Mouse (Mus musculus): ENCODE data around the gene Rhot1. TPM values are rescaled to one million over a fixed set of nuclear protein-coding genes. Genes with fewer than 3 reads are reported as not detected.

The Rhot1 gene
- polyA plus RNA-seq, 1 experiment from 2014 or later = 56.5 TPM

- H3K27ac ChIP-seq = no peak overlapping the region
- WGBS = 60% methylated on average over 3 of the region's 3 CpGs
- peaks cover 45% of the 10 kb centered on the region for H3K36me3 ChIP-seq
- H3K27me3 ChIP-seq = no peaks in the 10 kb centered on the region
- no peak overlapping the region for H3K4me2 ChIP-seq
- no peak for ATAC-seq (replicated peaks; ENCODE audit: insufficient number of reproducible peaks, insufficient read depth, low FRiP score, low read depth)
- no peaks in the 10 kb centered on the region for H3K4me1 ChIP-seq (replicated peaks)
- H3K4me3 ChIP-seq = no peak overlapping the region
- H3K9ac ChIP-seq = no peak overlapping the region
- H3K9me3 ChIP-seq (replicated peaks) = no peaks in the 10 kb centered on the region
These were observed 28.5 kb downstream of the Rhot1 start for GRCm38 (mm10) chr11:80237278-80237677.

GRCm38 (mm10) chr11:80238306-80238705 lies 29.5 kb downstream of the Rhot1 start:
- Histone ChIP-seq H3K4me1 (replicated peaks) (no peaks in the 10 kb centered on the region), H3K27ac (no peak overlapping the region), H3K36me3 (peaks cover 46% of the 10 kb centered on the region), H3K4me3 (no peak overlapping the region), H3K27me3 (no peaks in the 10 kb centered on the region), H3K9ac (no peak overlapping the region), H3K9me3 (replicated peaks) (no peaks in the 10 kb centered on the region), H3K4me2 (no peak overlapping the region)
- no peak for ATAC-seq (replicated peaks; ENCODE audit: insufficient number of reproducible peaks, insufficient read depth, low FRiP score, low read depth)
- WGBS = 59% methylated on average over 4 of the region's 4 CpGs

GRCm38 (mm10) chr11:80247026-80247425 lies 38.2 kb downstream of the Rhot1 start:
- Histone ChIP-seq H3K27ac (no peak overlapping the region), H3K9ac (no peak overlapping the region), H3K27me3 (no peaks in the 10 kb centered on the region), H3K4me1 (replicated peaks) (peaks cover 9% of the 10 kb centered on the region), H3K9me3 (replicated peaks) (no peaks in the 10 kb centered on the region), H3K4me2 (no peak overlapping the region), H3K4me3 (no peak overlapping the region), H3K36me3 (peaks cover 76% of the 10 kb centered on the region)
- ATAC-seq (replicated peaks; ENCODE audit: insufficient number of reproducible peaks, insufficient read depth, low FRiP score, low read depth) = no peak

- no peak for ATAC-seq (replicated peaks; ENCODE audit: insufficient number of reproducible peaks, insufficient read depth, low FRiP score, low read depth)
- 91% methylated on average over 3 of the region's 3 CpGs for WGBS
- no peak overlapping the region for H3K4me3 ChIP-seq
- no peak overlapping the region for H3K9ac ChIP-seq
- H3K4me1 ChIP-seq (replicated peaks) = peaks cover 9% of the 10 kb centered on the region
- no peak overlapping the region for H3K27ac ChIP-seq
- no peaks in the 10 kb centered on the region for H3K9me3 ChIP-seq (replicated peaks)
- peaks cover 65% of the 10 kb centered on the region for H3K36me3 ChIP-seq
- no peaks in the 10 kb centered on the region for H3K27me3 ChIP-seq
- H3K4me2 ChIP-seq = no peak overlapping the region
These were observed 39.7 kb downstream of the Rhot1 start for GRCm38 (mm10) chr11:80248531-80248930.

GRCm38 (mm10) chr11:80264137-80264536 lies 55.3 kb downstream of the Rhot1 start:
- Histone ChIP-seq H3K36me3 (peaks cover 59% of the 10 kb centered on the region), H3K4me3 (no peak overlapping the region), H3K4me2 (no peak overlapping the region), H3K27ac (no peak overlapping the region), H3K9ac (no peak overlapping the region), H3K27me3 (no peaks in the 10 kb centered on the region), H3K9me3 (replicated peaks) (no peaks in the 10 kb centered on the region), H3K4me1 (replicated peaks) (no peaks in the 10 kb centered on the region)
- 67% methylated on average over 8 of the region's 8 CpGs for WGBS
- ATAC-seq (replicated peaks; ENCODE audit: insufficient number of reproducible peaks, insufficient read depth, low FRiP score, low read depth) = no peak

- H3K27ac ChIP-seq = no peak overlapping the region
- no peak for ATAC-seq (replicated peaks; ENCODE audit: insufficient number of reproducible peaks, insufficient read depth, low FRiP score, low read depth)
- WGBS = 77% methylated on average over 5 of the region's 5 CpGs
- H3K36me3 ChIP-seq = peaks cover 11% of the 10 kb centered on the region
- no peak overlapping the region for H3K9ac ChIP-seq
- H3K4me1 ChIP-seq (replicated peaks) = no peaks in the 10 kb centered on the region
- no peak overlapping the region for H3K4me2 ChIP-seq
- no peaks in the 10 kb centered on the region for H3K9me3 ChIP-seq (replicated peaks)
- no peaks in the 10 kb centered on the region for H3K27me3 ChIP-seq
- no peak overlapping the region for H3K4me3 ChIP-seq
These were observed 62.3 kb downstream of the Rhot1 start for GRCm38 (mm10) chr11:80271096-80271495.

- H3K4me2 ChIP-seq = no peak overlapping the region
- H3K4me3 ChIP-seq = no peak overlapping the region
- no peak for ATAC-seq (replicated peaks; ENCODE audit: insufficient number of reproducible peaks, insufficient read depth, low FRiP score, low read depth)
- H3K4me1 ChIP-seq (replicated peaks) = no peaks in the 10 kb centered on the region
- H3K36me3 ChIP-seq = no peaks in the 10 kb centered on the region
- H3K27ac ChIP-seq = no peak overlapping the region
- WGBS = 57% methylated on average over 3 of the region's 3 CpGs
- no peak overlapping the region for H3K9ac ChIP-seq
- no peaks in the 10 kb centered on the region for H3K9me3 ChIP-seq (replicated peaks)
- H3K27me3 ChIP-seq = no peaks in the 10 kb centered on the region
These were observed 66.2 kb downstream of the Rhot1 start for GRCm38 (mm10) chr11:80275011-80275410.

- Histone ChIP-seq H3K4me3 (no peak overlapping the region), H3K27ac (no peak overlapping the region), H3K4me1 (replicated peaks) (no peaks in the 10 kb centered on the region), H3K27me3 (no peaks in the 10 kb centered on the region), H3K9me3 (replicated peaks) (no peaks in the 10 kb centered on the region), H3K4me2 (no peak overlapping the region), H3K9ac (no peak overlapping the region), H3K36me3 (no peaks in the 10 kb centered on the region)
- no peak for ATAC-seq (replicated peaks; ENCODE audit: insufficient number of reproducible peaks, insufficient read depth, low FRiP score, low read depth)
- 55% methylated on average over 2 of the region's 2 CpGs for WGBS
These were observed 69.2 kb downstream of the Rhot1 start for GRCm38 (mm10) chr11:80278054-80278453.

- Histone ChIP-seq H3K9ac (no peak overlapping the region), H3K36me3 (no peaks in the 10 kb centered on the region), H3K4me1 (replicated peaks) (peaks cover 13% of the 10 kb centered on the region), H3K27me3 (peaks cover 6% of the 10 kb centered on the region; the same call in 1 of the 2 replicates), H3K9me3 (replicated peaks) (no peaks in the 10 kb centered on the region), H3K4me2 (no peak overlapping the region), H3K4me3 (no peak overlapping the region), H3K27ac (no peak overlapping the region)
- WGBS = 62% methylated on average over 3 of the region's 3 CpGs
- no peak for ATAC-seq (replicated peaks; ENCODE audit: insufficient number of reproducible peaks, insufficient read depth, low FRiP score, low read depth)
These were observed 75.0 kb downstream of the Rhot1 start for GRCm38 (mm10) chr11:80283786-80284185.

- H3K4me3 ChIP-seq = no peak overlapping the region
- peak overlapping the region; percentile 28; the same call in 1 of the 2 replicates for H3K4me2 ChIP-seq
- H3K27me3 ChIP-seq = peaks cover 6% of the 10 kb centered on the region; the same call in 1 of the 2 replicates
- H3K27ac ChIP-seq = 0 out of 2 replicates have a peak overlapping the region, but pooled peaks have one; percentile 5
- WGBS = 20% methylated on average over 6 of the region's 6 CpGs
- no peaks in the 10 kb centered on the region for H3K36me3 ChIP-seq
- no peak for ATAC-seq (replicated peaks; ENCODE audit: insufficient number of reproducible peaks, insufficient read depth, low FRiP score, low read depth)
- peaks cover 17% of the 10 kb centered on the region for H3K4me1 ChIP-seq (replicated peaks)
- no peaks in the 10 kb centered on the region for H3K9me3 ChIP-seq (replicated peaks)
- H3K9ac ChIP-seq = no peak overlapping the region
These were observed 75.8 kb downstream of the Rhot1 start for GRCm38 (mm10) chr11:80284641-80285040.

GRCm38 (mm10) chr11:80287150-80287549 lies 78.3 kb downstream of the Rhot1 start:
- Histone ChIP-seq H3K4me3 (no peak overlapping the region), H3K9ac (no peak overlapping the region), H3K36me3 (no peaks in the 10 kb centered on the region), H3K4me2 (no peak overlapping the region), H3K27ac (no peak overlapping the region), H3K4me1 (replicated peaks) (peaks cover 27% of the 10 kb centered on the region), H3K9me3 (replicated peaks) (0 out of 2 replicates have a peak, but pooled peaks cover 4% of the 10 kb centered on the region), H3K27me3 (peaks cover 6% of the 10 kb centered on the region; the same call in 1 of the 2 replicates)
- WGBS = 15% methylated on average over 5 of the region's 5 CpGs
- ATAC-seq (replicated peaks; ENCODE audit: insufficient number of reproducible peaks, insufficient read depth, low FRiP score, low read depth) = no peak

GRCm38 (mm10) chr11:80289701-80290445 lies 81.1 kb downstream of the Rhot1 start:
- H3K36me3 ChIP-seq = no peaks in the 10 kb centered on the region
- H3K4me1 ChIP-seq (replicated peaks) = peaks cover 18% of the 10 kb centered on the region
- 2% methylated on average over 23 of the region's 23 CpGs for WGBS
- peak overlapping the region; percentile 14; the same call in 1 of the 2 replicates for H3K27ac ChIP-seq
- H3K9me3 ChIP-seq (replicated peaks) = 0 out of 2 replicates have a peak, but pooled peaks cover 4% of the 10 kb centered on the region
- no peak overlapping the region for H3K9ac ChIP-seq
- H3K27me3 ChIP-seq = peaks cover 19% of the 10 kb centered on the region; the same call in 1 of the 2 replicates
- peak; percentile 70 for ATAC-seq (replicated peaks; ENCODE audit: insufficient number of reproducible peaks, insufficient read depth, low FRiP score, low read depth)
- H3K4me2 ChIP-seq = peak overlapping the region; percentile 61
- H3K4me3 ChIP-seq = peak overlapping the region; percentile 34

Data from heart, embryonic 15.5 days (tissue).